In the genomic region with DNA sequence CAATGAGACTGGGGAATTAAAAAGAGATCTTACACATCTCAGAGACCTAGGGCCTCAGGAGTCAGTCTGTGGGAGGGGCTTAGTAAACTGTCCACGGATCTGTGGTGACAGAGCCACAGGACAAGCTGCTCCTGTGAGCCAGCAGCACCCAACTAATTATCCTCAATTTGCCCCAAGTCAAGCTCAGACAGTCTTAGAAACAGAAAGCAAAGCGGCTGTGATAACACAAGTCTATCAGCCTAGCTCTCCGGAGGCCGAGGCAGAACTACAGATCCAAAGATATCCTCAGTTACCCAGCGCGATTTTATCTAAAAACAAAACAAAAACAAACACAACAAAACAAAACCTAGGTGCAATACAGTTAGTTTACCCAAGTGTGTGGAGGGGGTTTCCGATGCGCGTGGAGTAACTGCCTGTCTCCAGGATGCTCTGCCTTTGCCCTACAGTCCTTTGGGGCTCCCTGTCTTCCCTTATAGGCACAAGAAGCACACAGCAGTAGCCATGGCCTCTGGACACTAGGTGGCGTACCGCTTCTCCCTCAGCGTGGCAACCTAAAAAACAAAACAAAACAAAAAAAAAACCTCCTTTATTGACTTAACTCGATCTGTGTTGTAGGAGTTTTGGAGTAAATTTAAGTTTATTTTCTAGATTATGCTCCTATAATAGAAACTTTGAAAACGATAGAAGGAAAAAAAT, we compare ENCODE assay signal across 9 mouse cellular contexts. TPM values are rescaled to one million over a fixed set of nuclear protein-coding genes. Genes with fewer than 3 reads are reported as not detected.
DNase-seq lines count a peak whose midpoint lies in the region; ATAC-seq and TF ChIP-seq lines count a peak whose summit lies in the region.
"Had no signal": no experiment of that assay in that cellular context is flagged by ENCODE, and none has a peak within 500 bp of the region (broad histone marks: within the 10 kb centered on the region; RNA-seq: fewer than 3 reads in every experiment).

No protein-coding gene starts in this region.

- H3K79me2 ChIP-seq in heart, adult 2 months (replicated peaks; ENCODE audit: control insufficient read depth, insufficient read depth, low read length) = no peaks in the 10 kb centered on the region

- H3K4me1 ChIP-seq in heart, adult 2 months (ENCODE audit: control insufficient read depth, insufficient read depth, low read length) = no peaks in the 10 kb centered on the region
- H3K4me1 ChIP-seq in embryonic facial prominence, embryonic 11.5 days (ENCODE audit: control insufficient read depth, insufficient read depth, low read length) = no peaks in the 10 kb centered on the region

- no peaks in the 10 kb centered on the region for H3K9me3 ChIP-seq in embryonic facial prominence, embryonic 11.5 days (replicated peaks; ENCODE audit: control insufficient read depth, low read length)

- H3K27ac ChIP-seq in heart, adult 2 months = no peak overlapping the region
- no peak overlapping the region for H3K27ac ChIP-seq in embryonic facial prominence, embryonic 11.5 days (replicated peaks; ENCODE audit: low read depth, low read length)

- no peak overlapping the region for H3K4me2 ChIP-seq in embryonic facial prominence, embryonic 11.5 days (ENCODE audit: low read depth, low read length)

- no peaks in the 10 kb centered on the region for H3K36me3 ChIP-seq in heart, adult 2 months (ENCODE audit: control insufficient read depth, insufficient read depth, low read length)
- no peaks in the 10 kb centered on the region for H3K36me3 ChIP-seq in embryonic facial prominence, embryonic 11.5 days (replicated peaks; ENCODE audit: control insufficient read depth, insufficient read depth, low read depth, low read length)

- TF ChIP-seq POLR2A in heart, adult 2 months (IDR thresholded peaks at IDR 0.05; ENCODE audit: insufficient read depth, low read depth, low read length) = no peak

- TF ChIP-seq EP300 in heart, adult 2 months (IDR thresholded peaks at IDR 0.05; ENCODE audit: insufficient read depth, low read depth, low read length) = no peak

- ATAC-seq in embryonic facial prominence, embryonic 11.5 days (replicated peaks; ENCODE audit: insufficient number of reproducible peaks, low FRiP score, low TSS enrichment, low read depth) = no peak

- H3K27me3 ChIP-seq in heart, adult 2 months (ENCODE audit: control insufficient read depth, insufficient read depth, low read length) = no peaks in the 10 kb centered on the region
- H3K27me3 ChIP-seq in embryonic facial prominence, embryonic 11.5 days (ENCODE audit: control insufficient read depth, insufficient read depth, low read length) = no peaks in the 10 kb centered on the region

- H3K9ac ChIP-seq in heart, adult 2 months (ENCODE audit: low read depth, low read length) = no peak overlapping the region
- H3K9ac ChIP-seq in embryonic facial prominence, embryonic 11.5 days (replicated peaks; ENCODE audit: low read length) = no peak overlapping the region

- no peak for DNase-seq in heart, adult 2 months
- DNase-seq in heart, adult 8-10 months (ENCODE audit: low spot score) = no peak
- peak; percentile 48 to 52 for DNase-seq in B cell, adult 2 months
- DNase-seq in T-cell, adult 2 months (ENCODE audit: low spot score) = peak; percentile 60
- peak; percentile 64 for DNase-seq in embryonic facial prominence, embryonic 11.5 days (ENCODE audit: low spot score)
- peak; percentile 65 to 76 for DNase-seq in kidney, postnatal 4 days
- DNase-seq in lung, postnatal 36 days = peak; percentile 26
- peak; percentile 32 for DNase-seq in thymus, postnatal 25 days

- 32% methylated on average over 14 of the region's 14 CpGs for WGBS in heart, adult 2 months
- 52% methylated on average over 14 of the region's 14 CpGs for WGBS in embryonic facial prominence, embryonic 11.5 days

- intact Hi-C loops in heart, adult 2 months (cut with DNase I) = no loop called here

- no peak overlapping the region for H3K4me3 ChIP-seq in heart, adult 2 months
- H3K4me3 ChIP-seq in embryonic facial prominence, embryonic 11.5 days (ENCODE audit: low read depth, low read length) = no peak overlapping the region
- H3K4me3 ChIP-seq: erythroblast, embryonic 14.5 days had no signal

- TF ChIP-seq CTCF in heart, adult 2 months (IDR thresholded peaks at IDR 0.05) = peak; percentile 64

RNA-seq across cellular contexts. Expression of gene Cand1, which starts 54.7 kb away (rescaled TPM):
- total RNA-seq in heart, adult 2 months (2021) = 10 to 100 TPM; 40.7 to 42.7 TPM
- 13.7 and 25.3 TPM in 2 replicates for polyA plus RNA-seq in heart, adult 2 months (2012; rRNA removed)
- 10 to 100 TPM; 33.2 to 50.0 (median 38.3) TPM for total RNA-seq in heart, adult 8-10 months (2022)
- polyA plus RNA-seq in embryonic facial prominence, embryonic 11.5 days (2014; fragmentation: Nextera tagmentation; extraction: Ambion mirVana) = 127 and 134 TPM in 2 replicates

Comparison
In these comparisons a context has a peak if more than half of its experiments do, and no peak if none do; other contexts are left out.
1. DNase-seq: peak in B cell, adult 2 months (2 of 2), T-cell, adult 2 months (single experiment), embryonic facial prominence, embryonic 11.5 days (single experiment), kidney, postnatal 4 days (2 of 2), lung, postnatal 36 days (single experiment) and thymus, postnatal 25 days (single experiment); none in heart, adult 2 months (0 of 2) and heart, adult 8-10 months (single experiment).